Mouse (Mus musculus) layer of hippocampus, adult 9-10 months (tissue): ENCODE data around the gene Iqce.
"Not testable (repeated sequence)": the region's sequence is repeated elsewhere in the genome, so short reads cannot be mapped to it uniquely, and the experiment has no call there.

Experiments used
- DNase-seq: peaks from one replicate; pipeline ENCODE4 v3.0.0; 2022; ENCODE audit warnings: low spot score

Gene Iqce

DNA sequence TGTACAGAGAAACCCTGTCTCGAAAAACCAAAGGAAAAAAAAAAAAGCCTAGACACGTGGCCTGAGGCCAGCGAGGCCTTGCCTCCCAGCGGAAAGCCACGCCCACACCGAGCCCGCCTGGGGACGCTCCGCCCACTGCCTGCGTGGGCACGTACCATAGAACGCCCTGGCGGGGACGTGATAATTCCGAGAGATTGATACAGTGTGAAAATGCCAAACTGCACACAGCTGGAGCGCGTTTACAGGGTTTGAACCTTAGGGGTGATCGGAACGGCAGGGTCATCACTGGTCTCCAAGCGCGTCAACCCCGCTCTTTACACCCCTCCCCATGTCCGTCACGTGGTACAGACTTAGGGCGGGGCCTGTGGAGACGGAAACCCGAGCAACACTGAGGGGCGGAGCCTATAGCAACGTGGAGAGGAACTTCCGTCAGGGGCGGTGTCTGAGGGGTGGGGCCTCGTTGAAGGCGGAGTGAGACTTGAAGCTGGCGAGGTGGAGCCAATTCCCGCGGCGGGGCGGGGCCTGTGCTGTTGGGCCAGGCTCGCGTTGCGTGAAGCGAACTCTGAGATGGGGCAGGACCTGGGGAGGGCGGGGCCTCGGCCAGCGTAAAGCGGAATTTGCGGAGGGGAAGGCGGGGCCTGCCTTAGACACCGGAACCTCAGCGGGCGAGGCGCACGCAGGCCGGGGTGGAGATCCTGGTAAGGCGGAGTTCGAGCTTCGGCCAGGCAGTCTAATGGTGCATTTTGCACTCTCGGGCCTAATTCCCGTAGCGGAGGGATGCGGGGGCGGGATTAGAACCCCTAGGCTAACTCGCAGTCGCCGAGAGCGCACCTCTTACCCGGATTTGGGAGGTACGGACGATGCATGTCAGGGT is 2.4 kb upstream of the Iqce start, which contains the start of gene Brat1:
Gene Brat1, plus strand, starts transcription at position 634 of the 874 bp plus-strand sequence.
- peak; percentile 98 for DNase-seq

DNA sequence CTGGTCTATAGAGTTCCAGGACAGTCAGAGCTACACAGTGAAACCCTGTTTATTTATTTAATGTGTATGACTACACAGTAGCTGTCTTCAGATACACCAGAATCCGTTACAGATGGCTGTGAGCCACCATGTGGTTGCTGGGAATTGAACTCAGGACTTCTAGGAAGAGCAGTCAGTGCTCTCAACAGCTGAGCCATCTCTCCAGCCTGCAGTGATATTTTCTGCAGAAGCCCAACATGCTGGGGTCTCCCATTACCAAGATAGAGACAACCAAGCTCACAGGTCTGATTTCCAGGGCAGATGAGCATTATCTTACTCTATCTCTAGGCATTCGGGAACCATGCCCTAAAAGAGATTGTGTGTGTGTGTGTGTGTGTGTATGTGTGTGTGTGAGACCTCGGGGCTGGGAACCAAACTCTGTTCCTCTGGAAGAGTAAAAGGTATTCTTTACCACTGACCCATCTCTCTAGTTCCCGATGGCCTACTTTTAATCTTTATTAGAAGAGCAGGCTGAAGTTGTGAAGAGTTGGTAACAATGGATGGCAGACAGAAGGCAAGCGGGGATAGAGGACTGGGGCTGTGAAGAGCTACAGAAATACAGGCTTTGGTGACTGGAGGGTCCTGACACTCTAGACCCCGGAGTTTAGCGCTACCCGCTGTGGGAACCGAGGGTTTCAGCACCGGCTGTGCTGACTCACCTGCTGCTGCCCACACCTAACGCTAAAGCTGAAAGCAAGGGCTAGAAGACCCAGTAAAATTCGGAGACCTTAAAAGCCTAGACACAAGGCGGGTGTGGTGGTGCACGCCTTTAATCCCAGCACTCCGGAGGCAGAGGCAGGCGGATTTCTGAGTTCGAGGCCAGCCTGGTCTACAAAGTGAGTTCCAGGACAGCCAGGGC is 1.6 kb upstream of the Iqce start:
- DNase-seq = no peak

DNA sequence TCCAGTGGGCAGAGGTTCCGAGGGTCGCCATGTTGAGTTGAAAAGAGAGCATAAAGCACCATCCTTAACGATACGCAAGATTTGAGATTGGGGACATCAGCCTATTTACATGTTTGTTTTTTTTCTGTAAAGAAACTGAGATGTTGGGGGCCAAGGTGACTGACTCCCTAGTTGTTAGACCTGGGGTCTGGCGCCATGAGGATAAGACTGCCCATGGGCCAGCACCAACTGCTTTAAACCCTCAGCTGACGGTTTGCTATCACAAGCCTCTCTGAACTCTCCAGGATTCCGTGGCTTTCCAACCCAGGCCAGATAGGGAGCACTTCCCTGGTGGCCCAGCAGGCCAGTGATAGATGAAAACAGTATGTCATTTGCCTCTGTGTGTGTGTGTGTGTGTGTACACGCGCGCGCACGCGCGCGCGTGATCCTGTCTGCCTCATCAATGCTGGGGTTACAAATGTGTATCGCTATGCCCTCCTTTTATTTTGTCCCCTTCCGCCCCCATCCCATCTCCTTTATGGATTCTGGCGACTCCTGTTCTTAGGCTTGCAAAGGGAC is 519 bp upstream of the Iqce start:
- no peak for DNase-seq

DNA sequence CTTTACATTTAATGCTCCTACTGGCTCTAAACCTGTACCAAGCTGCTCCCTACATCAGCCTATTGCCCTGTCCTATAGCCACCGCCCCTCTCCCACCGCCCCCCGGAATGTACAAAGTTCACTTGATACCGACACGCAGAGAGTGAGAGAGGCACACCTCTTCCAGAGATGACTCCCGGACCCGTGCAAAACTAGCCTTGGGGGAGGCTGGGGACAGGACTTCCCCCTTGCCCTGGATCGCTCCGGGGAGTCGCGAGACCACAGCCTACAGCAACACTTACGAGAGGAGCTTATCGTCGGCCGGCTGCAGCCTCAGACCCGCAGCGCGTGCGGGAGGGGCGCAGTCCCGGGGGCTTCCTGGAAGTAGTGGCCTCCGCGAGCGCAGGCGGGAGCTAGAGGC is 517 bp downstream of the Iqce start:
- no peak for DNase-seq

DNA sequence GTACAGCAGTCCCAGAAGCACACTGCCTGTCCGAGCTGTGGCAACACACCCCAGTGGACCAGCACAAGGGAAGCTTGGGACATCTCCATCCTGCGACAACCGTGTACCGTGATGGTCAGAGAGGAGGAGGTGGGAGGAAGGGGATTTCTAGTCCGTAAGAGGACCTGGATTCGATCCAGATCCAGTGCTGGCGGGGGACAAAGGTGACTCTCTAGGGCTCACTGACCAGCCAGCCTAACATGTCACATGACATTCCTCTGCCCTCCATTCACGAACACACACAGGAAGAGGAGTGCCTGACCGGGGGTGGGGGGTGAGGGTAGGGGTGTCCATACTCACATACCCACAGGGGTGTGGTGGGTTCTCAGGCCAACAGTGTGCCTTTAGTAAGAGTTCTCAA is 2.4 kb downstream of the Iqce start:
- DNase-seq = no peak

DNA sequence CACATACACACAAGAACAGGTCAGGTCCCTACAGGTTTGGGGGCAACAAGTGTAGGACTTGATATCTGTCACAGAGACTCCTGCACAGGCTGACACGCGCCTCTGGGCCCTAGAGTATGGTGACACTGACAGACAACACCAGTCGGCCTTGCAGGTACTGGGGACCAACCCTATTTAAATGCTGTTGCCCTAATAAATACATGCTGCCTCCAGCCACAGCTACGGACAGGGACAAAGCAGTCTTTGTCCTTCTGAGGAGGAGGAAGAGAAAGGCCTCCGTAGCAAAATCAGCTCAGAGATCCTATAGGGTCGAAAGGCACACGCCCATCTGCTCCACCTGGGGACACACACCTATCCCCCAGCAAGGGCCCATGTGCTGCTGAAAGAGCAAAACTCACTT is 6.2 kb downstream of the Iqce start:
- no peak for DNase-seq

DNA sequence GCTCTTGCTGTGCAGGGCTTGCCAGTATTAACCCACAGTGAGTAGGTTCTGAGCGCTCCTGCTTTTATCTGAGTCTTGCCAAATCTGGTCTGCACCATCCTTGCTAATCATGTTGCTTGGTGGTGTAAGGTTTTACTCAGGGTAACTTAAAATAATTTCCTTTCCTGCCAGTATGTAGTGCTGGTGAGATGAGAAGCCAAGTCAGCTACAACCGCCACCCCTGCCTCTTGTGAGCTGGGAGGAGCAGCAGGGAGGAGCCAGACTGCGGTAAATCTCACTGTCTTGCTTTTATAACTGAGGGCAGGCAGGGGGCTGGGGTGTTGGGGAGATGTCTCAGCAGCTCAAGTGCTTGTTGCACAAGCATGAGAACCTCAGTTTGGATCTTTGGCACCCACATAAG is 13.7 kb downstream of the Iqce start:
- DNase-seq = no peak

DNA sequence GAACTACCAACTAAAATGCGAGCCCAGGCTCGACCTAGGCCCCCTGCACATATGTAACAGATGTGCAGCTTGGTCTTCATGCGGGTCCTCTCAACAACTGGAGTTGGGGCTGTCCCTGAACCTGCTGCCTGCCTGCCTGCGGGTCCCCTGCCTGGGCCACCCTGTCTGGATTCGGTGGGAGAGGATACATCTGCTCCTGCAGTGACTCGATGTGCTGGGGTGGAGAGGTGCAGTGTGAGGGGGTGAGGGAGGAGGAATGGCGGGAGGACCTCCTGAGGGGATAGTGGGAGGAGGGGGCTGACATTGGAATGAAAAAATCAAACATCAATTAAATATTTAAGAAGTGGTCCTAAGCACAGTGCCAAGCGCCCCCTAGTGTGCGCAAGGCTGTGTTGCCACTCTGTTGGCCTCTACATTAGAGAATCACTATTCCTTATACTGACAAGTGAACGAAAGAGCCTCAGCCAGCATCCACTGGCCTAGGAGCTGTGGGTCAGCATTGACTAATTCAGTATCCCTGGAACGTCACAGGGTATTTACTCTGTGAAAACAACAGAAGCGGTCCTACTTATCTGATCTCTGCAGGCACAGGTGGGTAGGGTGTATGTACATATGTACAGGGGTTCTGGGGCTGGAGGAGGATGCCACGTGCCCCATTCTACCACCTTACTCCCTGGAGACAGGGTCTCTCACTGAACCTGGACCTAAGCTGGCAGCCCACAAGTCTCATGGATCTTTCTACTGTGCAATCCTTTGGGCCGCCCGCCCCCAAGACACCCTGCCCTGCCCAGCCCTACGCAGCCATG is 17.6 kb downstream of the Iqce start:
- DNase-seq = no peak

DNA sequence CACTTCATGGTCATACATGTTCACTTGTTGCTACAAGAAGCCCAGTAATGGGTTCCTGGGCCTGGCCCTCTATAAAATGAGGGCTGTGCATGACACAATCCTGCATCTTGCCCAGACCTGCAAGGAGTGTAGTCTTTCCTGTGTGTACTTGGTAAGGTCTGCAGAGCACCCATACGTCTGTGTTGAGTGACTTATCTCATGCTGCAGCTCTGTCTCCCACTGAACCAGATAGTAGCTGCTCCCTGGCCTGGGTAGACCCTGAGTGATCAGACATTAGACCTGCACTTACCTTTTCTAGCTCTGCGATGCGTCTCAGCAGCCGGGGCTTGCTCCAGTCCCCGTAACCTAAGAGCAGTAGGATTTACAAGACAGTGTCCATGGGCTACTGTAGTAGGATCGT is 20.1 kb downstream of the Iqce start:
- no peak for DNase-seq

DNA sequence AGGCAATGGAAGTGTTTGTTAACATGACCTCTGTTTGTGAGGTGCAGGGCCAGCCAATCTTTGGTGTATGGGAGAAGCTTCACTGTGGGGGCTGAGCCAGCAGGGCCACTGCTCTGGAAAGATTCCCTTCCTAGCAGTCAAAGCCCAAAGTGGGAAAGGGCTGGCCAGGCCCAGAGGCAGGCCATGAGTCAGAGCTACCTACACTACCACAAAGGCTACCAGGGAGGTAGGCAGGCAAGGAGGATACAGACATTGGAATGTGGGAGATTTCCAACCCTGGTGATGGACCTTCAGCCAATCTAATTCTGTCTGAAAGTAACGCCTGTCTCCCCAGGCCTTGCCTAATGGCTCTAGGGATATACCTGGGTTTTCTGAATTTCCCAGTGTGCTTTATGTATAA is 21.2 kb downstream of the Iqce start:
- no peak for DNase-seq

DNA sequence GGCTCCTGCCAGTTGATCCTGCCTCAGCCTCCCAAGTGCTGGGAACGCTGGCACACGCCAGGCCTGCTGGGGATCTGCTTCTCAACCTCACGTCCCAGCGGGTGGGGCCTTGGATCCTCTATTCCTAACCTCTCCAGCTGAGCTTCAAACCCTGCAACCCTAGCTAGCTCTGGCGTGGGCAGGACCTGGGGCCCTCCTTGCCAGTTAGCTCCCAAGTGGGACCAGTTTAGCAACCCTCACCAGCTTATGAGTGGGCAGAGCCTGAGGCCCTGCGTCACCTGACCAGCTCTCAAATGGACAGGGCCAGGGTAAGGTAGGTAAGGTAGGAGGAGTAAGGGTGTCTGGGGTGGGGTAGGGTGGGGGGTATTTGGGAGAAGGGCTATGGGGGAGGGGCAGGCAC is 22.1 kb downstream of the Iqce start:
- no peak for DNase-seq

DNA sequence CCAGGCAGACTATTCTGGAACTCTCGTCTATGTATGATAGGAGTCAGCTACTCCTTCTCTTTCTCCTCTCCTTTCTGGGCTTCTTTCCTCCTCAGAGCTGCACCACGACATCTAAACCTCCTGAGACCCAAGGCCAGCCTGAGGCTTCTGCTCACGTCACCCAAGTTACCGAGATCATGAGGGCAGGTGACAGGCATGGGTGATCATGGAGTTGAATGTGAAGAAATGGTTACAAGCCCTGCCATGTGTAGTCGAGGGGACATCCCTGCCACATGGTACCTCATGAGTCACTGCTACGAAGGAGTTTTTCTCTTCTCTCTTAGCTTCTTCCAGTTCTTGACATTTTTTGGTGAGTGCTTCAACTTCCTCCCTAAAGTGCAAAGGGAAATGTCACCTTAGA is 25.0 kb downstream of the Iqce start:
- DNase-seq = no peak

DNA sequence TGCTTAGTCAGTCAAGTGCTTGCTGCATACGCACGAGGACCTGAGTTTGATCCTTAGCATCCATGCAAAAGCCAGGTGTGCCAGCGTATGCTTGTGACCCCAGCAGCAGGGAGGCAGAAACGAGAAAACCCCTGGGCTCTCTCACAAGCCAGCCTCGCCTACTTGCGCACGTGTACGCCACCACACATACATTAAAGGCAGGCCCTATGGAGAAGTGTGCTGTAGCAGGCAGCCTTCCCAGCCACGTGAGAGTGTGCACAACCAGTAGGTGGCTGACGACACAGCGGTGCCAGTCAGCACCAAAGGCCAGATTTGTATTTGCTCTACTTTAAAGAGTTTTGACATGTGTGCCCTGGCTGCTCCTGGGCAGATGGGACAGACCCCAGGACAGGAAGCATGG is 26.5 kb downstream of the Iqce start:
- no peak for DNase-seq

DNA sequence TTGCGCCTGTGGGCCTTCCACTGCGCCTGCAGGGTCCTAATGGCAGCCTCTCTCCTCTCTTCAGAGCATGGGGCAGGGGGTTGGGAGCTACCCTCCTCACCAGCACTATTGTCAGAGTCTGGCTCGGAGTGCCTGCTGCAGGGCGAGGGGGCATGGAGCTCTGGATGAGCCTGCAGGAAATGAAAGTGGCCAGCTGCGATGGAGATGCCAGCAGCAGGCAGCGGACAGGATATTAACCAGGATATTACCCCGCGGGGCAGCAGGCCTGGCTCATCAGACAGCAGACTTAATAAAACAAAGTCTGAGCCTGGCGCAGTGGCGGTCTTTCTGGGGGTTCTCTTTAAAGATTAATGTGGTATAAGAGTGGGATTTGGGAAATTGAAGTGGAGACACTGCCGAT is 27.1 kb downstream of the Iqce start:
- no peak for DNase-seq

DNA sequence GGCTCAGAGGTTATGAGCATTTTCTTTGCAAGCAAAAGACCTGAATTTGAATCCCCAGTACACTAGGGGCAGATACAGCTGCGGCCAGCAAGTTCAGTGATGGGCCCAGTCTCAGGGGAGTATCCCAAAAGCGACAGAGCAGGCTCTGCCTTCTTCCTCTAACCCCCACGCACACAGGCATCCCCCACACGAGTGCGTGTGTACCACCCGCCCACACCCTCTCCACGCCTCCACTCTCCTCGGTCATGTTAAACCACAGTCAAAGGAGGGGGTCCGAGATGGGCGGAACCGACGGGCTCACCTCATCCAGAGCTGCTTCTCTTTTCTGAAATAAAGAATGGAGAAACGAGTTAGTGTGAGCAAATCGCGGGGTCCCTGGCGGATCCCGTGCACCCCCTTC is 28.1 kb downstream of the Iqce start:
- no peak for DNase-seq

DNA sequence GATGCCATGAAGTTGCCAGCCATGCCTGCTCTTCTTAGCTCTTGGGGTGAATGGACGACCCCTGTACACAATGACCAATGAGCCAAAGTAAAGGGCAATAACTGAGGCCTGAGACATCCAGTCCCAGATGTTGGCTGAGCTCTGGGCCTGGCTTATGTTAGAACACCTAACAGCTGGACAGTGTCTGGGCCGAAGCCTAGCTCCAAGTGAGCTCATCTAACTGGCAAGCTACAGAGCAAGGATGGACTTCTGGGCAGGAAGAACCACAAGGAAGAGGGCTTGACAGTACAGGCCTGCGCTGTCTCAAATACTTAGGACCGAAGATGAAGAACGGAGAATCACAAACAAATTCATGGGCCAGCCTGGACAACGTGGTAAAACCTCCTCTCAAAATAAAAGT is 29.6 kb downstream of the Iqce start:
- DNase-seq = not testable (repeated sequence)

DNA sequence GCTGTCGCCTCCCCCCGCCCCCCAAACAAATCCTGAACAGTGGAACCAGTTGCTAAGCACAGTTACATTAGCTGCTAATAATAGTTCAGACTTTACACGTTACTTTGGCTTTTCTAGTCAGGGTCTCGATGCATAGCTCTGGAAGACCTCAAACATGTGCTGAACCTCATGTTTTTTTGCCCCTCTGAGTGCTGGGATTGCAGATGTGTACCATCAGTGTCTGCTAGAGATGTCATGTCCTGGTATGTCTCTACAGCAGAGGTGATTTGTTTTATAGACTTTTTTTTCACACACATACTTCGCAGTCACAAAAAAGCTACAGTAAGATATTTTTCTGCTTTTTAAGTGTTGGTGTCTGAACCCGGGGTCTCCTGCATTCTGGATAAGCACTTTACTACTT is 30.1 kb downstream of the Iqce start:
- DNase-seq = no peak

DNA sequence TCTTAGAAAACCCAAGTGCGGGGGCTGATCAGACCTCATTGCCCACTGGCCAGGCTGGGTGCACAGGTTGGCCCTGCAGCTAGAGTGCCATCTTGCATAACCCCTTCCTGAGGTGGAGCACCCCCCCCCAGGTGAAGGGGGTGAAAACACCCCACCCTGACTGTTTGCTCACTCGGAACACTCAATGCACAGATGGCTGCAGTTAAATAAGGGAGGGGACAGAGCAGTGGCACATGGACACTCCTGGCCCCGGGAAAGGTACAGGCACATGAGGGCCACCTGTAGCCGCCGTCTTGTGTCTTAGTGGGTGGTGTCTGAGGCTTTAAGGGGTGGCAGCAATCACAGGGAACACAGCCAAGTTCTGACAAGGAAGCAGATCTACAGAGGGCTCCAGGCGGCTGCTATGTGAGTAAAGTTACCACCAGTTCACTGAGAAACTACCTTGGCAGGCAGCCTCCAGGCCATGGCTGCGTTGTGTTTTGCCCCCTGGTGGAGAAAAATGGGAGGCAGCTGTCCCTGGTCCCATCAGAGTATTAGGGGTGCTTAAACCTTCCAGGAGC is 38.5 kb downstream of the Iqce start:
- no peak for DNase-seq

DNA sequence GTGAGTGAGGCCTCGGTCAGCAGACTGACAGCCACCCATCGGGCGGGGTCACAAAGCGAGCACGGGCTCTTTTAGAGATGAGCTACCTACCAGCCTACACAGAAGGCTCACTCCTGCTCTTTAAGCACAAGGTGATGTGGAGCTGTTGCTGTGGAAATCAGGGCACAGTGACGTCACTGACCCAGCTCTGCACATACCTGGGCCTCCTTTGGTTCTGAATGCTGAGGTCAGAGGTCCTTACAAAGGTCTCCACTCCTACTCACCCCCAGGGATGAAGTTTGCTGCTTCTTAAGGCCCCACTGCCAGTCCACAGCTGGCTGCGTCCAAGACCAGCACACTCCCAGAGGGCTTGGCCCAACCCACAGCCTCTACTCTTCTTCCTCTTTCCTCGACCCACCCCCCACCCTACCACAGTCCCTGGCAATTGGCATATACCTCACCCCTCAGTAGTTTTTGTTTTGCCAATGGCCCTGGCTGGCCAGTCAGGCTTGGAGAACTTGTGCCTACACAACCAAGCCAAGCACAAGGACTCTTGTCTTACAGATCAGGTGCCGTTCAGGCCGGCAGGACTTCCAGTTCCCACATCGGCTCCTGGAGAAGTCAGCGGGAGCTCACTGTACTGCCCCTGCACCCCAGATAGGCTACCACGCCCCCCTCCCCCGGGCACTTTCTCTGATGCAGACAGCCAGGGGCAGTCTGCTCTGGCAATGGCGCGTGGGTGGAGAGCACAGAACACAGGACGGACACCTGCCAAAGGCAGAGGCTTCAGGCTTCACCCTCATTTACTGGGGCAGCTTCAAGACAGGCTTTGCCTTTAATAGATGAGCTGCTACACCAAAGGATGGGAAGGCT is 39.2 kb downstream of the Iqce start:
- no peak for DNase-seq

DNA sequence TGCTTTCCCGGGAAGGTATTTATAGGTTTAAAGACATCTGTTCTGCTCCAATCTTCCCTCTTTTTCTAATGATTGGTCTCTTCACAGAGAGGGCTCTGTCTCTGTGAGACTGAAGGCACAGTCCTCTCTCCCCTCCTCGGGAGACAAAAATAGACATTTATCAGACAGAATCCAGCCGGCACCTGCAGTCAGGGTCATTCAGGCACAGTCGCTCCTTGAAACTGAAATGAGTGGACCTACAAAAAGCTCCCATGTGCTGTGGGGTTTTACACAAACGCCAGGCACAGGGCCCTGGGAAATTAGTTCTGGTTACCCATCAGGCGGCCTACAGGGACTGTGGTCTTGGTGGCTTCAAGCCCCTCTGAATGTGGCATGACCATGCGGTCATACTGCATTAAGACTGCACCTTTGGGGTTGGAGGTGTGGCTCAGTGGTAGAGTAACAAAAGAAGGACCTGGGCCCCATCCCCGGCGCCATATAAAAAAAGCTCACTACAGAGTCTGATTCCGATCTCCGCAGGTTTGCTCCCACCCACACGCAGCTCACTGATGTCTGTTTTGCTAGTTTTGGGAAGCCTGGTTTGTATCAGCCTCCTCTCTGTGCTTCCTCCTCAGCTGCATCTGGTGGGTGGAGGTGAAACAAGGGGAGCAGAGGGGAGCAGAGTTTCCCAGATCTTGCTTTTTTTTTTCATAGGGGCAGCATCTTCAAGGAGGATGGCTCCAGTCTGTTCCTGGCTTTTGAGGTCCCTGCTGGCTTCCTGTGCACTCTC is 40.1 kb downstream of the Iqce start:
- DNase-seq = no peak
